Mouse (Mus musculus): ENCODE measurements at regions not wholly inside any gene's neighbourhood (a gene's known extent, or its start where the extent isn't known, plus 50 kb on each side); places are given as distances from the start of the nearest gene placed in this dataset.

- no peak overlapping the region for H3K27ac ChIP-seq (ENCODE audit: low read depth)
- H3K27me3 ChIP-seq (replicated peaks; ENCODE audit: control insufficient read depth, insufficient read depth, low read length): no peaks in the 10 kb centered on the region
- H3K4me3 ChIP-seq (ENCODE audit: low read depth, low read length): no peak overlapping the region
- DNase-seq (ENCODE audit: low spot score) (no peak), ATAC-seq (replicated peaks; ENCODE audit: low FRiP score, low TSS enrichment, low read depth) (no peak)
- no peaks in the 10 kb centered on the region for H3K9me3 ChIP-seq (ENCODE audit: control insufficient read depth, low read length)
- H3K36me3 ChIP-seq (ENCODE audit: control insufficient read depth, insufficient read depth, low read length): no peaks in the 10 kb centered on the region
- H3K4me1 ChIP-seq (replicated peaks; ENCODE audit: control insufficient read depth, insufficient read depth, low read length): no peaks in the 10 kb centered on the region
- H3K9ac ChIP-seq (ENCODE audit: low read length): no peak overlapping the region
- 59% methylated on average over 4 of the region's 4 CpGs for WGBS
- H3K4me2 ChIP-seq (ENCODE audit: low read length): no peak overlapping the region
Observed at GRCm38 (mm10) chr1:137571190-137571904, 604.2 kb downstream of the Ptprc start.

- 97% methylated on average over 1 of the region's 1 CpGs for WGBS
- Histone ChIP-seq H3K4me1 (replicated peaks; ENCODE audit: control insufficient read depth, insufficient read depth, low read length) (no peaks in the 10 kb centered on the region), H3K9ac (ENCODE audit: low read length) (no peak overlapping the region), H3K27ac (ENCODE audit: low read depth) (no peak overlapping the region), H3K9me3 (ENCODE audit: control insufficient read depth, low read length) (no peaks in the 10 kb centered on the region), H3K4me2 (ENCODE audit: low read length) (no peak overlapping the region), H3K4me3 (ENCODE audit: low read depth, low read length) (no peak overlapping the region), H3K36me3 (ENCODE audit: control insufficient read depth, insufficient read depth, low read length) (no peaks in the 10 kb centered on the region), H3K27me3 (replicated peaks; ENCODE audit: control insufficient read depth, insufficient read depth, low read length) (no peaks in the 10 kb centered on the region)
- no peak for DNase-seq (ENCODE audit: low spot score)
- ATAC-seq (replicated peaks; ENCODE audit: low FRiP score, low TSS enrichment, low read depth): no peak
Observed at GRCm38 (mm10) chr1:137567526-137567925, 607.3 kb upstream of the Nr5a2 start.

- Histone ChIP-seq H3K4me2 (ENCODE audit: low read length) (no peak overlapping the region), H3K36me3 (ENCODE audit: control insufficient read depth, insufficient read depth, low read length) (no peaks in the 10 kb centered on the region), H3K27ac (ENCODE audit: low read depth) (no peak overlapping the region), H3K9ac (ENCODE audit: low read length) (no peak overlapping the region), H3K4me3 (ENCODE audit: low read depth, low read length) (no peak overlapping the region), H3K9me3 (ENCODE audit: control insufficient read depth, low read length) (no peaks in the 10 kb centered on the region), H3K27me3 (replicated peaks; ENCODE audit: control insufficient read depth, insufficient read depth, low read length) (no peaks in the 10 kb centered on the region), H3K4me1 (replicated peaks; ENCODE audit: control insufficient read depth, insufficient read depth, low read length) (no peaks in the 10 kb centered on the region)
- 87% methylated on average over 4 of the region's 4 CpGs for WGBS
- ATAC-seq (replicated peaks; ENCODE audit: low FRiP score, low TSS enrichment, low read depth): no peak
- DNase-seq (ENCODE audit: low spot score): no peak
Observed at GRCm38 (mm10) chr1:137565573-137566048, 605.4 kb upstream of the Nr5a2 start.

- no peaks in the 10 kb centered on the region for H3K4me1 ChIP-seq (replicated peaks; ENCODE audit: control insufficient read depth, insufficient read depth, low read length)
- no peak overlapping the region for H3K9ac ChIP-seq (ENCODE audit: low read length)
- no peaks in the 10 kb centered on the region for H3K36me3 ChIP-seq (ENCODE audit: control insufficient read depth, insufficient read depth, low read length)
- H3K9me3 ChIP-seq (ENCODE audit: control insufficient read depth, low read length): no peaks in the 10 kb centered on the region
- H3K27me3 ChIP-seq (replicated peaks; ENCODE audit: control insufficient read depth, insufficient read depth, low read length): no peaks in the 10 kb centered on the region
- 78% methylated on average over 3 of the region's 3 CpGs for WGBS
- H3K27ac ChIP-seq (ENCODE audit: low read depth): no peak overlapping the region
- no peak for DNase-seq (ENCODE audit: low spot score)
- ATAC-seq (replicated peaks; ENCODE audit: low FRiP score, low TSS enrichment, low read depth): no peak
- H3K4me2 ChIP-seq (ENCODE audit: low read length): no peak overlapping the region
- H3K4me3 ChIP-seq (ENCODE audit: low read depth, low read length): no peak overlapping the region
Observed at GRCm38 (mm10) chr1:137561686-137562085, 601.4 kb upstream of the Nr5a2 start.

GRCm38 (mm10) chr1:137560389-137561268 lies 600.4 kb upstream of the Nr5a2 start:
- H3K36me3 ChIP-seq (ENCODE audit: control insufficient read depth, insufficient read depth, low read length): no peaks in the 10 kb centered on the region
- no peaks in the 10 kb centered on the region for H3K27me3 ChIP-seq (replicated peaks; ENCODE audit: control insufficient read depth, insufficient read depth, low read length)
- DNase-seq (ENCODE audit: low spot score) (no peak), ATAC-seq (replicated peaks; ENCODE audit: low FRiP score, low TSS enrichment, low read depth) (no peak)
- H3K4me3 ChIP-seq (ENCODE audit: low read depth, low read length): no peak overlapping the region
- no peaks in the 10 kb centered on the region for H3K9me3 ChIP-seq (ENCODE audit: control insufficient read depth, low read length)
- H3K4me2 ChIP-seq (ENCODE audit: low read length): no peak overlapping the region
- no peaks in the 10 kb centered on the region for H3K4me1 ChIP-seq (replicated peaks; ENCODE audit: control insufficient read depth, insufficient read depth, low read length)
- H3K9ac ChIP-seq (ENCODE audit: low read length): no peak overlapping the region
- no peak overlapping the region for H3K27ac ChIP-seq (ENCODE audit: low read depth)
- WGBS: 47% methylated on average over 11 of the region's 11 CpGs

GRCm38 (mm10) chr1:137549659-137550058 lies 589.4 kb upstream of the Nr5a2 start:
- ATAC-seq (replicated peaks; ENCODE audit: low FRiP score, low TSS enrichment, low read depth) (no peak), DNase-seq (ENCODE audit: low spot score) (no peak)
- no peak overlapping the region for H3K4me3 ChIP-seq (ENCODE audit: low read depth, low read length)
- H3K9me3 ChIP-seq (ENCODE audit: control insufficient read depth, low read length): no peaks in the 10 kb centered on the region
- H3K9ac ChIP-seq (ENCODE audit: low read length): no peak overlapping the region
- H3K27ac ChIP-seq (ENCODE audit: low read depth): no peak overlapping the region
- WGBS: 89% methylated on average over 1 of the region's 1 CpGs
- no peaks in the 10 kb centered on the region for H3K36me3 ChIP-seq (ENCODE audit: control insufficient read depth, insufficient read depth, low read length)
- H3K27me3 ChIP-seq (replicated peaks; ENCODE audit: control insufficient read depth, insufficient read depth, low read length): no peaks in the 10 kb centered on the region
- H3K4me2 ChIP-seq (ENCODE audit: low read length): no peak overlapping the region
- no peaks in the 10 kb centered on the region for H3K4me1 ChIP-seq (replicated peaks; ENCODE audit: control insufficient read depth, insufficient read depth, low read length)

- Histone ChIP-seq H3K4me2 (ENCODE audit: low read length) (no peak overlapping the region), H3K36me3 (ENCODE audit: control insufficient read depth, insufficient read depth, low read length) (no peaks in the 10 kb centered on the region), H3K9ac (ENCODE audit: low read length) (no peak overlapping the region), H3K27ac (ENCODE audit: low read depth) (no peak overlapping the region), H3K9me3 (ENCODE audit: control insufficient read depth, low read length) (no peaks in the 10 kb centered on the region), H3K4me3 (ENCODE audit: low read depth, low read length) (no peak overlapping the region), H3K27me3 (replicated peaks; ENCODE audit: control insufficient read depth, insufficient read depth, low read length) (no peaks in the 10 kb centered on the region), H3K4me1 (replicated peaks; ENCODE audit: control insufficient read depth, insufficient read depth, low read length) (no peaks in the 10 kb centered on the region)
- no peak for DNase-seq (ENCODE audit: low spot score)
- no peak for ATAC-seq (replicated peaks; ENCODE audit: low FRiP score, low TSS enrichment, low read depth)
Observed at GRCm38 (mm10) chr1:137545666-137546065, 585.4 kb upstream of the Nr5a2 start.

GRCm38 (mm10) chr1:137543828-137544227 lies 583.6 kb upstream of the Nr5a2 start:
- no peak overlapping the region for H3K4me3 ChIP-seq (ENCODE audit: low read depth, low read length)
- H3K4me1 ChIP-seq (replicated peaks; ENCODE audit: control insufficient read depth, insufficient read depth, low read length): no peaks in the 10 kb centered on the region
- H3K9me3 ChIP-seq (ENCODE audit: control insufficient read depth, low read length): no peaks in the 10 kb centered on the region
- 83% methylated on average over 3 of the region's 3 CpGs for WGBS
- no peak overlapping the region for H3K4me2 ChIP-seq (ENCODE audit: low read length)
- ATAC-seq (replicated peaks; ENCODE audit: low FRiP score, low TSS enrichment, low read depth) (no peak), DNase-seq (ENCODE audit: low spot score) (no peak)
- H3K27me3 ChIP-seq (replicated peaks; ENCODE audit: control insufficient read depth, insufficient read depth, low read length): no peaks in the 10 kb centered on the region
- H3K36me3 ChIP-seq (ENCODE audit: control insufficient read depth, insufficient read depth, low read length): no peaks in the 10 kb centered on the region
- no peak overlapping the region for H3K9ac ChIP-seq (ENCODE audit: low read length)
- no peak overlapping the region for H3K27ac ChIP-seq (ENCODE audit: low read depth)
